Mouse (Mus musculus): ENCODE data around the gene Spice1.

DNA sequence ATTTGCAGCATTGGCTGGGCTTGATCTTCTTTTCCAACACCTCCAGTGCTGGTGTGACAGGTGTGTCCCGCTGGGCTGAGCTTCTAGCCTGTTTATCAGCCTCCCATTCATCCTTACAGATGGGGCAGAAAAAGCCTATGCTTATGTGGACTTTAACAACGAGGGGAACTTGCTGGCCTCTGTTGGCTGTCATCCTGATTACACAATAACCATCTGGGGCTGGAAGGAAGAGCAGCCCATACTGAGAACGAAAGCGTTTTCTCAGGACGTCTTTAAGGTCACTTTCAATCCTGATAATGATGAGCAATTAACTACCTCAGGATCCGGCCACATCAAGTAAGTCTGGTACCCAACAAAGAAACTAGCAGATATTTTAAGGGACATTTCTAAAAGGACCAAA lies 63.3 kb downstream of the Spice1 start:
- TF ChIP-seq CTCF (IDR thresholded peaks at IDR 0.05; ENCODE audit: insufficient read depth, low read length): no peak
- no peak for TF ChIP-seq POLR2A (IDR thresholded peaks at IDR 0.05; ENCODE audit: borderline replicate concordance, extremely low read depth, low read depth, low read length)

Data from lung, adult 2 months (tissue).